Mouse (Mus musculus) bone marrow macrophage, adult 2 months (primary cell): ENCODE measurements around the gene Gm10577.

Experiments used
- CTCF ChIP-seq: IDR thresholded peaks from 2 replicates; pipeline ENCODE4 v1.5.1; 2012; ENCODE audit warnings: low read depth, mild to moderate bottlenecking, low read length, moderate library complexity
- POLR2A ChIP-seq: IDR thresholded peaks from 2 replicates; pipeline ENCODE4 v1.6.1; 2012; ENCODE audit warnings: mild to moderate bottlenecking, low read depth, low read length, borderline replicate concordance

DNA sequence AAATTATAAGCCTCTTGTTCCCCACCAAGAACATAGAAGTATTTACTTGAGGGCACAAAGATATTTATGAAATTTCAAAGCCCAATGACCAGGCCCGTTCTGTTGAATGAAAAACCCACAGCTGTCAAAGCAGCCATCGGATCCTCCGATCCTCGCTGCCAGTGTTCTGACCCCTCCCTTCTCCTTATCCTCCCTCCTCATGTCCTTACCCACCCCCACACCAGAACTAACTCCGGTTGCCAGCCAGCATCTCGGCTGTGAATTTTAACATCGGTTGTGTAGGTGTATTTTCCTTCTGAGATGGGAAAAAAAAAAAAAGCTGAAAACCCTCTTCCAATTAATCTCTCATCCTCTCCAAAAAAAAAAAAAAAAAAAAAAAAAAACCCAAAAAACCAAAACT lies 16.7 kb upstream of the Gm10577 start:
- TF ChIP-seq POLR2A (no peak), CTCF (no peak)
